ENCODE assay signal across 8 mouse cellular contexts in genomic region chr14:56667969-56668802, GRCm38 (mm10). TPM values are rescaled to one million over a fixed set of nuclear protein-coding genes. Genes with fewer than 3 reads are reported as not detected.
DNase-seq lines count a peak whose midpoint lies in the region; ATAC-seq and TF ChIP-seq lines count a peak whose summit lies in the region.

Mphosph8 (plus strand) TSS chr14:56668248.

- peak within 1 kb of the TSS; percentile 77 for H3K4me3 ChIP-seq in embryonic facial prominence, embryonic 13.5 days
- peak within 1 kb of the TSS; percentile 86 for H3K4me3 ChIP-seq in kidney, adult 2 months (ENCODE audit: insufficient read depth, low read depth, low read length)
- peak within 1 kb of the TSS; percentile 90 for H3K4me3 ChIP-seq in limb, embryonic 12.5 days (replicated peaks)
- peak within 1 kb of the TSS; percentile 92 for H3K4me3 ChIP-seq in midbrain, embryonic 15.5 days
- peak within 1 kb of the TSS; percentile 95 for H3K4me3 ChIP-seq in spleen, adult 2 months (ENCODE audit: extremely low read depth, insufficient read depth, insufficient read length)

- peaks cover 20% of the 10 kb centered on the region for H3K4me1 ChIP-seq in embryonic facial prominence, embryonic 13.5 days
- H3K4me1 ChIP-seq in kidney, adult 2 months (ENCODE audit: control insufficient read depth, insufficient read depth, low read length) = peaks cover 4% of the 10 kb centered on the region; the same call in 1 of the 2 replicates
- H3K4me1 ChIP-seq in limb, embryonic 12.5 days (replicated peaks) = peaks cover 28% of the 10 kb centered on the region
- H3K4me1 ChIP-seq in midbrain, embryonic 15.5 days = peaks cover 29% of the 10 kb centered on the region
- peaks cover 4% of the 10 kb centered on the region; the same call in 1 of the 2 replicates for H3K4me1 ChIP-seq in spleen, adult 2 months (ENCODE audit: control insufficient read depth, insufficient read depth, insufficient read length)

- no peaks in the 10 kb centered on the region for H3K9me3 ChIP-seq in embryonic facial prominence, embryonic 13.5 days
- no peaks in the 10 kb centered on the region for H3K9me3 ChIP-seq in limb, embryonic 12.5 days
- H3K9me3 ChIP-seq in midbrain, embryonic 15.5 days = no peaks in the 10 kb centered on the region

- peak; percentile 30 for TF ChIP-seq POLR2A in kidney, adult 2 months (IDR thresholded peaks at IDR 0.05; ENCODE audit: low read depth, low read length)
- peak; percentile 69; the same call in 1 of the 2 replicates for TF ChIP-seq POLR2A in spleen, adult 2 months (IDR thresholded peaks at IDR 0.05; ENCODE audit: low read depth, low read length)

- peak within 1 kb of the TSS; percentile 92 for H3K27ac ChIP-seq in embryonic facial prominence, embryonic 13.5 days
- peak within 1 kb of the TSS; percentile 79 for H3K27ac ChIP-seq in kidney, adult 2 months (ENCODE audit: insufficient read depth, low read depth, low read length)
- H3K27ac ChIP-seq in limb, embryonic 12.5 days = peak within 1 kb of the TSS; percentile 94
- peak within 1 kb of the TSS; percentile 93 for H3K27ac ChIP-seq in midbrain, embryonic 15.5 days
- H3K27ac ChIP-seq in spleen, adult 2 months (ENCODE audit: insufficient read depth, low read length) = peak within 1 kb of the TSS; percentile 80

- TF ChIP-seq CTCF in kidney, adult 2 months (conservative IDR thresholded peaks at IDR 0.05; ENCODE audit: insufficient read depth, insufficient read length, low read depth, low read length) = no peak
- TF ChIP-seq CTCF in spleen, adult 2 months (IDR thresholded peaks at IDR 0.05; ENCODE audit: extremely low read depth, insufficient read depth, insufficient read length, insufficient replicate concordance) = no peak

- ATAC-seq in embryonic facial prominence, embryonic 13.5 days (ENCODE audit: insufficient number of reproducible peaks, insufficient read depth, low FRiP score, low TSS enrichment, low read depth) = peak; percentile 100
- ATAC-seq in limb, embryonic 12.5 days (ENCODE audit: insufficient number of reproducible peaks, insufficient read depth, low FRiP score, low TSS enrichment, low read depth) = peak; percentile 100
- peak; percentile 100 for ATAC-seq in midbrain, embryonic 15.5 days (replicated peaks)

- H3K9ac ChIP-seq in embryonic facial prominence, embryonic 13.5 days = peak within 1 kb of the TSS; percentile 87
- peak within 1 kb of the TSS; percentile 90 for H3K9ac ChIP-seq in limb, embryonic 12.5 days (replicated peaks)
- H3K9ac ChIP-seq in midbrain, embryonic 15.5 days = peak within 1 kb of the TSS; percentile 78

- DNase-seq in 3134 (ENCODE audit: extremely low read depth, insufficient read length, low spot score) = peak; percentile 95
- DNase-seq in adrenal gland, postnatal 36 days = peak; percentile 99 to 100
- peak; percentile 100 for DNase-seq in heart, adult 18-20 months
- DNase-seq in kidney, adult 2 months = peak; percentile 100
- DNase-seq in spleen, adult 2 months (ENCODE audit: low read depth in 1 of 2, low spot score in 2 of 2) = peak; percentile 97 to 99

- peaks cover 9% of the 10 kb centered on the region for H3K36me3 ChIP-seq in embryonic facial prominence, embryonic 13.5 days
- H3K36me3 ChIP-seq in kidney, adult 2 months (ENCODE audit: control insufficient read depth, insufficient read depth, low read length) = peaks cover 4% of the 10 kb centered on the region
- H3K36me3 ChIP-seq in limb, embryonic 12.5 days = peaks cover 18% of the 10 kb centered on the region
- H3K36me3 ChIP-seq in midbrain, embryonic 15.5 days (replicated peaks) = peaks cover 6% of the 10 kb centered on the region
- peaks cover 6% of the 10 kb centered on the region; the same call in 1 of the 2 replicates for H3K36me3 ChIP-seq in spleen, adult 2 months (ENCODE audit: control insufficient read depth, insufficient read depth, low read length)

- H3K4me2 ChIP-seq in embryonic facial prominence, embryonic 13.5 days = peak within 1 kb of the TSS; percentile 79
- H3K4me2 ChIP-seq in limb, embryonic 12.5 days = peak within 1 kb of the TSS; percentile 79
- H3K4me2 ChIP-seq in midbrain, embryonic 15.5 days = peak within 1 kb of the TSS; percentile 79

- under 1% methylated on average over 70 of the region's 70 CpGs for WGBS in embryonic facial prominence, embryonic 13.5 days
- WGBS in kidney, adult 2 months = under 1% methylated on average over 70 of the region's 70 CpGs
- WGBS in limb, embryonic 12.5 days = under 1% methylated on average over 70 of the region's 70 CpGs
- under 1% methylated on average over 70 of the region's 70 CpGs for WGBS in midbrain, embryonic 15.5 days
- under 1% methylated on average over 70 of the region's 70 CpGs for WGBS in spleen, adult 2 months

- no peaks in the 10 kb centered on the region for H3K27me3 ChIP-seq in embryonic facial prominence, embryonic 13.5 days
- H3K27me3 ChIP-seq in kidney, adult 2 months (replicated peaks; ENCODE audit: control insufficient read depth, insufficient read depth, low read length) = no peaks in the 10 kb centered on the region
- H3K27me3 ChIP-seq in limb, embryonic 12.5 days = no peaks in the 10 kb centered on the region
- no peaks in the 10 kb centered on the region for H3K27me3 ChIP-seq in midbrain, embryonic 15.5 days (replicated peaks)
- H3K27me3 ChIP-seq in spleen, adult 2 months (ENCODE audit: control insufficient read depth, insufficient read depth, low read length) = no peaks in the 10 kb centered on the region

RNA-seq across cellular contexts. Expression of gene Mphosph8, which starts in this region (rescaled TPM):
- total RNA-seq in adrenal gland, postnatal 36 days (2021) = 10 to 100 TPM; 26.5 to 32.3 TPM
- polyA plus RNA-seq in embryonic facial prominence, embryonic 13.5 days (2015; fragmentation: Nextera tagmentation; extraction: Ambion mirVana) = 35.7 and 42.5 TPM in 2 replicates
- 10 to 100 TPM; 27.0 to 29.0 TPM for total RNA-seq in heart, adult 18-20 months (2021)
- polyA plus RNA-seq in kidney, adult 2 months (2012; rRNA removed) = 4.1 and 7.0 TPM in 2 replicates
- 41.5 and 46.6 TPM in 2 replicates for polyA plus RNA-seq in limb, embryonic 12.5 days (2016; fragmentation: Nextera tagmentation; extraction: Ambion mirVana)
- polyA plus RNA-seq in midbrain, embryonic 15.5 days (2015; fragmentation: Nextera tagmentation; extraction: Ambion mirVana) = 41.4 and 45.2 TPM in 2 replicates
- 2.4 and 3.0 TPM in 2 replicates for polyA plus RNA-seq in spleen, adult 2 months (2012; rRNA removed)

Comparison
In these comparisons a context has a peak if more than half of its experiments do, and no peak if none do; other contexts are left out.
1. Peak in every context shown above with its lines: DNase-seq, ATAC-seq, H3K4me3 ChIP-seq and H3K27ac ChIP-seq.